Mouse (Mus musculus) inflammation-experienced regulatory T-cells (primary cell): Measurements from ENCODE around the gene Olfr1342. TPM values are rescaled to one million over a fixed set of nuclear protein-coding genes. Genes with fewer than 3 reads are reported as not detected.

Experiments
- polyA plus RNA-seq, 2 experiments: library from polyadenylated mRNA; unstranded; fragments of 100-300 nt; shearing (Covaris generic); gene quantifications; one replicate each; pipeline ENCODE4 v1.2.1; 2017

The Olfr1342 gene
- polyA plus RNA-seq: not detected

DNA sequence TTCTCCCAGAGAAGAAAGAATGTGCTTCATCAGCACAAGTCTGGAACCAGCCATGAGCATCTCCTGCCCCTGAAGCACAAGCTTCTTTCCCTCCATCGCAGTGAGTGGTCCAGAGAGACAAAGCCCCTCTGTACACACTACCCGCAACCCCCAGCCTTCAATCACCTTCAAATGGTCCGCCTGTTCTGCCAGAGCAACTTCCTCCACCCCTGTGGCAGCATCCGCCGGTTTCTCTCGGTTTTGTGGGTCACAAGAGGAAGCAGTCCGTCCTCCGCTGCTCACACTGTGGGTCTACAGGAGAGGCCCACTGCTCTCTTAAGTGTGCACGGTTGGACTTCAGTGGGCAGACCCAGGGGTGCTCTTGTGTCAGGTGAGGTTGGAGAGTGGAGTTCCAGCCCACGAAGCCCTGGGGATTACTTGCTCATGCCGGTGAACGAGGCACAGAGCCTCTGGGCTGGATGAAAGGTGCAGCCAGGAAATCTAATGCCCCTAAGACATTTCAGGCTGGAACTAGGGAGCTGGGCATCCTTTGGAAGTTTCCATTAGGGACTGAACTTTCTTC, at the start of gene Olfr1342:
Olfr1342 (minus strand) TSS at position 345 of the 562 bp plus-strand sequence.

DNA sequence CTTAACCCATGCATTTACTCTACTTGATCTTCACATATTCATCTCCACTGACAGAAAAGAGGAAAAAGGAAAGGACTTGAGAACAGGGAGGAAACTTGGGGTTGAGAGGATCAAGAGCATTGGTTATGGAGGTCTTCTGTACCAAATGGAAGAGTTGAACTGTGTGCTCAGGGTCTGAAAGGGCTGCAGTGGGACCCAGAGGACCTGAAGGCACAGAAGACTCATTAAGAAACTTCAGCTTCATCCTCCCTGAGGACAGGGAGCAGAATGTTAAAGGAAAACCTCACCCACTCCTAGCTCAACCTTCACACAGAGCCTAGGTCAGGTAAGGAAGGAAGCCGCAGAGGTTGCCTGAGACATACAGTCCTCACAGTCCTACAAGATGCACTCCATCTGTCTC, 39.3 kb upstream of the Olfr1342 start, which contains the start of gene Olfr1339:
Olfr1339 (plus strand) TSS at position 301 of the 400 bp plus-strand sequence.

DNA sequence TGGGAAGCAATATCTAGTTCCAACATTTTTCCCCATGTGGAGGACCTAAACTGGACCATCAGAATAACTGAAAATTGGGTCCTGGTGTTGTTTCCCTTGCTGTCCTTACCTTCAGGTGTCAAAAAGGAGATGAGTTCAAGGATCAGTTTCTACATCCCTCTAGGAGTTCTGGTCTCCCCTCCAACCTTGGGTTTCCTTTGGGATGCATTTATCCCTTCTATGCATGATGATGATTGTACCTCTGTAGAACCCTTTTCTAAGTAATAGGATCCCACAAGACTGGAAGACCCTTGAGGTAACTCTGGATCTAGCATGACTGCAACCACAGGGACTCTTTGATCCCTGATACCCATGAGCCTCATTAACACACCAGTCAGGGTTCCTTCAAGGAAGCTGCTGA, 27.3 kb upstream of the Olfr1342 start, which contains the start of gene Olfr1340:
Olfr1340 (plus strand) TSS at position 301 of the 400 bp plus-strand sequence.

DNA sequence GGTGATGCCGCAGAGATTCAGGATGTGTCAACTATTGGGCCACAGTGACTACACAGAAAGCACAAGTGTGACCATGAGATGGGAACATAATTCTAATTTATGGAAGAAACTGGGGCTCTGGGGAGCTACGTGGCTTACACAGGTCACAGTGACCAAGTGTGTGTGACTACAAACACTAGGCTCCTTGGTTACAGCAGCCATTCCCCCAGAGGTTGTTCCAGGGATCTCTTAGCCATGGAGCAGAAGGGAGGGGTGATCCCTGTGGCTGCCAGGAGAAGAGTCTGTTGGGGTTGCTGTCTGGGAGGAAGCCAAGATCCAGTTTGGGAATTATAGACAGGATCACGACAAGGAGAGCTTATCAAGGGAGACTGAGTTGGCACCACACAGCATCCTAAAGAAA, 10.7 kb upstream of the Olfr1342 start, which contains the start of gene Olfr1341:
Olfr1341 (plus strand) TSS at position 301 of the 400 bp plus-strand sequence.

DNA sequence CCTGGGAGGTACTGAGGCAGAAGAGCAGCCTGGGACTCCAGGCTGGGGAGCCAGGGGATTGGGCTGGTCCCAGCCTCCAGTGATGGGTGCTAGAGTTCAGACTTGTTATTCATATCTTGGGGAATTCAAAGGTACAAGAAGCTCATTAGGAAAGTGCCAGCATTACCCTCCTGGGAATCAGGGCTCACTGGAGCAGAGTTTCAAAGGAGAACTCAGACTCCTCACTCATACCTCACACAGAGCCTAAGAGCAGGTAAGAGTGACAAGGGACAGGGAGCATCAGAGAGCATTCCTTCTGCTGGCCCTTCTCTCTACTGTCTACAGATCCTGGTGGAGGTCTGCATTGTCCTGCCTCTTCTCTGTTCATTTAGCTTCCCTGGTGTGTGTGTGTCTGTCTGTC, 33.9 kb downstream of the Olfr1342 start, which contains the start of gene Olfr62:
Olfr62 (plus strand) TSS at position 301 of the 400 bp plus-strand sequence.

Other genes starting within 250 kb of the Olfr1342 start
- gene Mpl, start 235.2 kb downstream of the Olfr1342 start, polyA plus RNA-seq: under 1 TPM; 0.14 to 0.40 TPM
- gene Tie1, start 202.7 kb downstream of the Olfr1342 start, polyA plus RNA-seq: under 1 TPM in 1 of 2 experiments, not detected in 1; 0.59 TPM
- gene 2610528J11Rik, start 165.8 kb downstream of the Olfr1342 start, polyA plus RNA-seq: under 1 TPM in 1 of 2 experiments, not detected in 1; 0.17 TPM
- under 1 TPM in 1 of 2 experiments, not detected in 1; 0.28 TPM for gene Tmem125, start 148.7 kb downstream of the Olfr1342 start, polyA plus RNA-seq
- gene Cfap57, start 72.0 kb downstream of the Olfr1342 start, polyA plus RNA-seq: under 1 TPM; 0.08 to 0.42 TPM
- 100 to 1,000 TPM; 149 to 167 TPM for gene Ebna1bp2, start 72.0 kb downstream of the Olfr1342 start, polyA plus RNA-seq
- not detected for gene Olfr62, start 33.8 kb downstream of the Olfr1342 start, polyA plus RNA-seq
- 1 to 10 TPM in 1 of 2 experiments, under 1 TPM in 1; 0.43 to 2.0 TPM for gene Olfr1341, start 10.8 kb upstream of the Olfr1342 start, polyA plus RNA-seq
- under 1 TPM in 1 of 2 experiments, not detected in 1; 0.10 TPM for gene Olfr1340, start 27.4 kb upstream of the Olfr1342 start, polyA plus RNA-seq
- gene Olfr1339, start 39.4 kb upstream of the Olfr1342 start, polyA plus RNA-seq: not detected
- gene Olfr1338, start 66.0 kb upstream of the Olfr1342 start, polyA plus RNA-seq: under 1 TPM in 1 of 2 experiments, not detected in 1; 0.45 TPM
- gene Olfr1337, start 89.8 kb upstream of the Olfr1342 start, polyA plus RNA-seq: not detected
- not detected for gene Olfr1335, start 117.2 kb upstream of the Olfr1342 start, polyA plus RNA-seq
- gene Olfr1333, start 143.5 kb upstream of the Olfr1342 start, polyA plus RNA-seq: not detected
- 1 to 10 TPM in 1 of 2 experiments, under 1 TPM in 1; 0.10 to 3.5 TPM for gene Olfr1331, start 171.9 kb upstream of the Olfr1342 start, polyA plus RNA-seq
- 1 to 10 TPM in 1 of 2 experiments, under 1 TPM in 1; 0.33 to 1.3 TPM for gene Olfr1330, start 195.8 kb upstream of the Olfr1342 start, polyA plus RNA-seq
- gene Olfr1329, start 224.7 kb upstream of the Olfr1342 start, polyA plus RNA-seq: not detected
- under 1 TPM in 1 of 2 experiments, not detected in 1; 0.22 TPM for gene Olfr1328, start 245.9 kb upstream of the Olfr1342 start, polyA plus RNA-seq